Mouse (Mus musculus) intestine, embryonic 16.5 days (tissue): ENCODE data around the gene Stk4. TPM values are rescaled to one million over a fixed set of nuclear protein-coding genes. Genes with fewer than 3 reads are reported as not detected.

Experiments
- ATAC-seq: fragments of 200-750 bp; cut with Nextera tagmentation; 2 replicates; pipeline ENCODE4 v1.8.0; 2017; ENCODE audit warnings: moderate TSS enrichment, moderate library complexity
- H3K27ac ChIP-seq: fragments of 300-500 bp; sonication (generic); 2 replicates; pipeline ENCODE4 v1.5.1; 2014; ENCODE audit warnings: mild to moderate bottlenecking, low read length
- H3K27me3 ChIP-seq: fragments of 300-500 bp; sonication (generic); replicated peaks from 2 replicates; pipeline ENCODE4 v1.6.1; 2014; ENCODE audit warnings: low read length, control low read depth, mixed read lengths; ENCODE audit not compliant: control insufficient read depth, insufficient read depth
- H3K36me3 ChIP-seq: fragments of 300-500 bp; sonication (generic); 2 replicates; pipeline ENCODE4 v1.6.1; 2014; ENCODE audit warnings: low read length, control low read depth; ENCODE audit not compliant: control insufficient read depth, insufficient read depth
- H3K4me1 ChIP-seq: fragments of 300-500 bp; sonication (generic); 2 replicates; pipeline ENCODE4 v1.6.1; 2014; ENCODE audit warnings: low read length, control low read depth, mixed read lengths; ENCODE audit not compliant: control insufficient read depth, insufficient read depth
- H3K4me2 ChIP-seq: fragments of 300-500 bp; sonication (generic); 2 replicates; pipeline ENCODE4 v1.6.1; 2014; ENCODE audit warnings: low read depth, low read length, control low read depth
- H3K4me3 ChIP-seq: fragments of 300-500 bp; sonication (generic); 2 replicates; pipeline ENCODE4 v1.5.1; 2014; ENCODE audit warnings: mild to moderate bottlenecking, low read length
- H3K9ac ChIP-seq: fragments of 300-500 bp; sonication (generic); 2 replicates; pipeline ENCODE4 v1.6.1; 2014; ENCODE audit warnings: low read depth, low read length
- H3K9me3 ChIP-seq: fragments of 300-500 bp; sonication (generic); 2 replicates; pipeline ENCODE4 v1.6.1; 2016; ENCODE audit warnings: low read length, control low read depth; ENCODE audit not compliant: control insufficient read depth
- WGBS: fragments of 180-500 bp; shearing (Covaris S2); extraction: QIAGEN DNeasy Blood & Tissue Kit; methylation state at CpG from one replicate; pipeline ENCODE4 v1.1.7; 2014; 5-methylcytosine and 5-hydroxymethylcytosine counted together
- polyA plus RNA-seq: library from polyadenylated mRNA; unstranded; fragments of >200 nt; fragmentation: Nextera tagmentation; extraction: Ambion mirVana; gene quantifications from 2 replicates; pipeline ENCODE4 v1.2.1, GENCODE M21; 2015

Stk4 gene
- polyA plus RNA-seq, 1 experiment from 2014 or later, result 18.1 TPM

DNA sequence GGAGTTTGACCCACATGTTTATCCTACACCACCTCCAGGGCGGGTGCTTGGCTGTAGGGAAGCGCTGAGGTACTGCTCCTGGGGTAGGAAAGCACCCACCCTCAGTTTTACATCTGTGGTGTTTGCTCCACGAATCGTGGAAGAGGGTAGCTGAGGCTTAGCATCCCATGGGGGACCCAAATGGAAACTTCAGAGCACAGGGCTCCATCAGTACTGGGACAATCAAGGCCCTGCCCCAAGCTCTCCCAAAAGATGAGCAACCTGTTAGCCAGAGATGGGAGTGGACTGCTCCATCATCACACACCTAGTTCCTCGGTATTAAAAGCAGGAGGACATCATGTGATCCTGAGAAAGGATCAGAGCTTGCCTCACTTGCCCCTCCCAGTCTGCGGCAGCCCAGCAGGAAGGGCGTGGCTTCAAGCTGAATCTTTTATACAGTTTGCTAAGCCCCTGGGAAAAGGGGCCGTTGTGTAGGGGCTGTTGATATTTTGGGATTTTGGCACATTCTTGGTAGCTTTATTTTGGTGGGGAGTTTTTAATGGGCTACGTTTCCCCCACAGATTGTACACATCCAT lies 114.1 kb downstream of the Stk4 start:
- ATAC-seq, result 0 out of 2 replicates have a peak, but pooled peaks have one; percentile 53
- no peaks in the 10 kb centered on the region for H3K36me3 ChIP-seq
- no peak overlapping the region for H3K9ac ChIP-seq
- H3K27me3 ChIP-seq, result no peaks in the 10 kb centered on the region
- no peak overlapping the region for H3K4me2 ChIP-seq
- H3K4me1 ChIP-seq, result no peaks in the 10 kb centered on the region
- no peak overlapping the region for H3K4me3 ChIP-seq
- no peak overlapping the region for H3K27ac ChIP-seq
- 42% methylated on average over 9 of the region's 9 CpGs for WGBS
- no peaks in the 10 kb centered on the region for H3K9me3 ChIP-seq

DNA sequence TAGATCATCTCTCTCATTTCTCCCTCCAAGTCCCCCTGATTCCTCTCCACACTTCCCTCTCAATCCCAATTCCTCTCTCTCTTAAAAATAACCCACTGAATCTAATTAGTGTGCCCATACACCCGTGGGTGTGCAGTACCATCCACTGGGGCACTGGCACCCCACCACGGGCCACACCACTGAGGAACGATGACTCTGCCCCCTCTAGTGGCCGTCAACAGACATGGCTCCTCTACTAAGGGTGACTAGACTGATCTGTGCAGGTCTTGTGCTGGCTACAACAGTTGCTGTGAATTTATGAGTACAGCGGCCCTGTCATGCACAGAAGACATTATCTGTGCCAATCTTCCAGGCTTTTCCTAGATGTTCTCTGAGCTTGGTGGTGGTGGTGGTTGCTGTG lies 118.6 kb downstream of the Stk4 start:
- Histone ChIP-seq H3K4me2 (no peak overlapping the region), H3K4me3 (no peak overlapping the region), H3K36me3 (no peaks in the 10 kb centered on the region), H3K4me1 (no peaks in the 10 kb centered on the region), H3K9me3 (no peaks in the 10 kb centered on the region), H3K27ac (no peak overlapping the region), H3K9ac (no peak overlapping the region), H3K27me3 (no peaks in the 10 kb centered on the region)
- 28% methylated on average over 5 of the region's 5 CpGs for WGBS
- ATAC-seq, result no peak

DNA sequence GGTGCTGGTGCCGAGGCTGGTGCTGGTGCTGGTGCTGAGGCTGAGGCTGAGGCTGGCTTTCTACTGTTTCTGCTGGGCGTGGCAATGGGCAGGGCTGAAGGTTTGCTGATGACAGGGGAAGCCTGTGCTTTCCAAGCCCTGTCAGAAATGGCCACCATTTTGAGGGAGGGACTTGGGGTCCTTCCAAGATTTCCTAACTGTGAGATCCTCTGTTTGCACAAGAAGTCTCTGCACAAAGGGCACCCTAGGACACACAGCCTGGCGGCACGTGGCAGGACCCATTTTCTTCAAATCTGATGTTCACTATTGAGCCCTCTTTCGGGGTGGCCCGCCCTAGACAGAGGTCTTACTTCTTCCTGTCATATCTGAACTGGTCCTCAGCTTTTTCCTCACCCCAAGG lies 120.5 kb downstream of the Stk4 start, which contains the start of gene Wfdc12:
Gene Wfdc12, minus strand, starts transcription at position 33 of the 400 bp plus-strand sequence.
- no peak within 1 kb of the TSS for H3K9ac ChIP-seq
- H3K27ac ChIP-seq, result no peak within 1 kb of the TSS
- no peak within 1 kb of the TSS for H3K4me2 ChIP-seq
- no peaks in the 10 kb centered on the region for H3K27me3 ChIP-seq
- no peak within 1 kb of the TSS for H3K4me3 ChIP-seq
- whole genome bisulfite sequencing, result 87% methylated on average over 6 of the region's 6 CpGs
- no peak for ATAC-seq
- H3K4me1 ChIP-seq, result no peaks in the 10 kb centered on the region
- H3K9me3 ChIP-seq, result no peaks in the 10 kb centered on the region
- H3K36me3 ChIP-seq, result no peaks in the 10 kb centered on the region

DNA sequence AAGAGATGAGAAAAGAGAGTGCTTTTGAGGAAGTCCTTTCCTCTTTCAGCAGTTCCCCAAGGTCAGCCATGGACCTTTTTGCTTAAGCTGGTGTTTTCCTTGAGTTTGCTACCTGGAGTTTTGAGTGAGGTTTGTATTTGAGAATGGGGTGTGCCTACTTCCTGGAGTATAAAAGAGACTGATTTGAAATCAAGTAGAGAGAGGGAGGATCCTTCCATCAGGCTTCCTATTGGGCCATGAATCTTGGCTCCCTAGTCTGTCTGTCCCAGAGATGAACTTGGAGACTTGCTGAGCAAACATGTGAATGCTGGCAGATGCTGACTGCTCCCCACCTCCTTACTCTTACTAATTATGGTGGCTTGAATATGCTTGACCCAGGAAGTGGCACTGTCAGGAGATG lies 122.2 kb downstream of the Stk4 start:
- no peak for ATAC-seq
- H3K27ac ChIP-seq, result no peak overlapping the region
- H3K36me3 ChIP-seq, result no peaks in the 10 kb centered on the region
- no peak overlapping the region for H3K4me3 ChIP-seq
- no peaks in the 10 kb centered on the region for H3K9me3 ChIP-seq
- H3K27me3 ChIP-seq, result no peaks in the 10 kb centered on the region
- H3K4me2 ChIP-seq, result no peak overlapping the region
- no peak overlapping the region for H3K9ac ChIP-seq
- H3K4me1 ChIP-seq, result no peaks in the 10 kb centered on the region

DNA sequence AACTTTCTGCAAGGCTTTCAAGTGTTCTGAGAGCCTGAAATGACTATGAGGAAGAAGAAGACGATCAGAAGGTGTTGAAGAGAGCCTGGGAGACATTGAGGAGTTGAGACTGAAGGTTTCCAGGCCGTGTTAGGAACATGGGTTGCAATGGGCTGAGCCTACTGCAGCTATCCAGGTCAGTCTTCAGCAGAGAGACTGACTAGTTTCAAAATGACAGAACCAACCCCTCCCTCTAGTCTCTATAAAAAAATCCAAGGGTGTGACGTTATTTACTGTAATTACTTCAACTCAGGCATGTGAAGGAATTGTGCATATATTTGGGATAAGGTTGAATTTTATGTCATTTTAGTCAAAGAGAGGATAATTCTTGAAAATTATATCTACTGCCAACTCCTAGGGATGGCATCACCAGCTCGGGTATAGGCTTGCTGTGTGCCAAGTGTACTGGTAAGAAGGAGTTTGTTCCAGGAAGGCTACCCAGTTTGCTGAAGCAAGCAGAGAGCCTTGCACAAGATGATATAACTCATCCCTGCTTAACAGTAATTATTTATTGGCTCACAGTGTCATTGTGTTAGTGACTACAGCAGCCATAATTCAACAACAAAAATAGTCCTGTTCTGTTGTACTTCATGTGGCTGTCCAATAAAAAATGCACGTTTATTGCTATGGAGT lies 125.0 kb downstream of the Stk4 start:
- Histone ChIP-seq H3K4me1 (no peaks in the 10 kb centered on the region), H3K27me3 (no peaks in the 10 kb centered on the region), H3K9ac (no peak overlapping the region), H3K36me3 (no peaks in the 10 kb centered on the region), H3K4me2 (no peak overlapping the region), H3K27ac (no peak overlapping the region), H3K9me3 (no peaks in the 10 kb centered on the region), H3K4me3 (no peak overlapping the region)
- ATAC-seq, result no peak
- WGBS, result 67% methylated on average over 5 of the region's 5 CpGs

DNA sequence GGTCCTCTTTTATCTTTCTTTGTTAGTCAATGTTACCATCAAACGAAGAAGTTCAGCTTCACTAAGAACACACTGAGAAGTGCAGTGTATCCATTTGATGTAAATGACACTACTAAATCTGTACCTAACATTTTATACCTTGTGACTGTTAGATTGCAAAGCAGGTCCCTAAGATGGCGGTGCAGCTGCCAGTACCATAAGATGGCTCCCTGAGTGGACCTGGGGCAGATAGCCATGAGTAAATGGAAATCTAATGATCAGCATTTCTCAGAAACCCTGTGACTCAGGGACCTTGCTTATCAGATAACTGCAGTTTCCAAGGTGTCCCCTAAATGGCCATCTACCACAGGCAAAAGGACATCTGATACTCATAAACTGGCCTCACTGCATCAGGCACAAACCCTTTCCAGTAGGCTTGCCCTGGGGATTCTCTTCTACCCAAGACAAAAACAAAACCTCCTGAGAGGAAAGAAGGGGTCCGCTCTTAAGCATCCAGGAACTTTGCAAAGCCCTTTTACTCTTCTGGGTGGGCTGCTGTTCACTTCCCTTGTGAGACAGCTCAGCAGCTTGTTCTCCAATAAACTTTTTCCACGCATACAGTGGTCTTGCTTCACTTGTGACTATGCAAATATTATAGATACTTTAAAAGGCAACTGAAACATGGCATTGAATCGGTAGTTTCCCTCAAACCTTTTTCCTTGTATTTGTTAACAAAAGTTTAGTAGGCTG lies 126.0 kb downstream of the Stk4 start:
- Histone ChIP-seq H3K4me2 (no peak overlapping the region), H3K27ac (no peak overlapping the region), H3K4me1 (no peaks in the 10 kb centered on the region), H3K9ac (no peak overlapping the region), H3K36me3 (no peaks in the 10 kb centered on the region), H3K9me3 (no peaks in the 10 kb centered on the region), H3K4me3 (no peak overlapping the region), H3K27me3 (no peaks in the 10 kb centered on the region)
- 81% methylated on average over 5 of the region's 5 CpGs for WGBS
- no peak for ATAC-seq

DNA sequence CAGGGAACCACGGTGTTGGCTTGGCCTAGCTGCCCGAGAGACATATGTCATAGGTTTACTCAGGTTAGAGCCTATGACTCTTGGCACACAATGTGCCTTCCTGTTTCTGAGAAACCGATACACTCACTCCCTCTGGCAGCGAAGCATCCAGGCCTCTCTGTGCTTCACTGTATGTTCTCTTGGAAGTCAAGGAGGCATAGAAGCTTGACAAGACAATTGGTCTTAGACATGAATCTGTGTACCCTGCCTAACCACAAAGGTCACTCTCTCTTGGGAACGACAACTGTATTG lies 126.5 kb downstream of the Stk4 start:
- no peak overlapping the region for H3K9ac ChIP-seq
- no peaks in the 10 kb centered on the region for H3K36me3 ChIP-seq
- no peaks in the 10 kb centered on the region for H3K4me1 ChIP-seq
- H3K9me3 ChIP-seq, result no peaks in the 10 kb centered on the region
- ATAC-seq, result no peak
- no peaks in the 10 kb centered on the region for H3K27me3 ChIP-seq
- H3K4me2 ChIP-seq, result no peak overlapping the region
- 85% methylated on average over 5 of the region's 5 CpGs for WGBS
- no peak overlapping the region for H3K4me3 ChIP-seq
- H3K27ac ChIP-seq, result no peak overlapping the region

DNA sequence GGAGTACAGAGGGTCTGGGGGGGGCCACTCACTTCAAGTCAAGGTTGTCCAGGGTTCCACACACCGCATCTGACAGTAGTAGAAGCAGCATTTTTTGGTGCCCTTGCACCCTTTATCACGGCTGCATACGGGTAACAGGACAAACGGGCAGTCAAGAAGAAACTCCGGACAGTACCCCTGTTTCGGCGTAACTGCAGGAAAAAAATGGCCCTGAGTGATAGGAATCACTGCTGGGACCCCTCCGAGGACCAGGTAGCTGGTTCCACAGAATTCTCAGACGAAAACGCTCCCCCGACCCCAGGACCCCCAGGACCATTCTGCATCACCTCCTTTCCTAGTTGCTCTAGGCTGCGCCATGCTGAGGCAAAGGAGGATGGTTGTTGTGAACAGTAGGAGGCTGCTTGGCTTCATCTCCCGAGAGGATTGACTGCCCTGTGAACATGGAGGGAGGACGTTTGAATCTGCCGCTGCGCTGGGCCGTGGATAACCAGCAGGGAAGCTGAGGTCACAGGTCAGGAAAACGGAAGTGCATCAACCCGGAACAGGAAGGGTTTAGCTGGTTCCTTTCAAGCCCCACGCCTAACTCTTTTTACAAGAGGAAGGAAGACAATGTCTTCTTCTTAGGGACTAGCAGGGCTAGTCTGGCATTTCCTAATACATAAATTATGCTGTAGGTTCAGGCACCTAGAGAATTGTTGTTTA lies 129.7 kb downstream of the Stk4 start, which contains the start of gene Wfdc15a:
Gene Wfdc15a, minus strand, starts transcription at position 505 of the 702 bp plus-strand sequence.
- ATAC-seq, result no peak
- Histone ChIP-seq H3K4me2 (no peak within 1 kb of the TSS), H3K4me3 (no peak within 1 kb of the TSS), H3K27me3 (no peaks in the 10 kb centered on the region), H3K27ac (no peak within 1 kb of the TSS), H3K36me3 (no peaks in the 10 kb centered on the region), H3K9me3 (no peaks in the 10 kb centered on the region), H3K4me1 (no peaks in the 10 kb centered on the region), H3K9ac (no peak within 1 kb of the TSS)
- 79% methylated on average over 20 of the region's 20 CpGs for WGBS
